ENCODE assay signal across 9 mouse cellular contexts in genomic region chr11:97040301-97041021, GRCm38 (mm10). TPM values are rescaled to one million over a fixed set of nuclear protein-coding genes. Genes with fewer than 3 reads are reported as not detected.
A peak's percentile ranks its signal among the peaks of the same experiment; 100 is the strongest.
DNase-seq lines count a peak whose midpoint lies in the region; ATAC-seq lines count a peak whose summit lies in the region.
"Had no signal": no experiment of that assay in that cellular context is flagged by ENCODE, and none has a peak within 500 bp of the region (broad histone marks: within the 10 kb centered on the region; RNA-seq: fewer than 3 reads in every experiment).

No protein-coding gene starts in this region.

- no peaks in the 10 kb centered on the region for H3K9me3 ChIP-seq in kidney, embryonic 16.5 days (ENCODE audit: low read length)
- no peaks in the 10 kb centered on the region for H3K9me3 ChIP-seq in embryonic facial prominence, embryonic 13.5 days
- no peaks in the 10 kb centered on the region for H3K9me3 ChIP-seq in intestine, embryonic 16.5 days (ENCODE audit: control insufficient read depth, low read length)
- no peaks in the 10 kb centered on the region for H3K9me3 ChIP-seq in neural tube, embryonic 12.5 days

- peaks cover 16% of the 10 kb centered on the region for H3K4me1 ChIP-seq in kidney, embryonic 16.5 days (ENCODE audit: insufficient read depth, low read length)
- peaks cover 9% of the 10 kb centered on the region for H3K4me1 ChIP-seq in embryonic facial prominence, embryonic 13.5 days
- H3K4me1 ChIP-seq in intestine, embryonic 16.5 days (ENCODE audit: control insufficient read depth, insufficient read depth, low read length), result peaks cover 7% of the 10 kb centered on the region
- H3K4me1 ChIP-seq in neural tube, embryonic 12.5 days, result peaks cover 8% of the 10 kb centered on the region

- no peak for DNase-seq in kidney, adult 8-10 months
- no peak for DNase-seq in spleen, postnatal 14 days (ENCODE audit: low spot score in 2 of 2)
- DNase-seq in frontal cortex, adult 2 months (ENCODE audit: extremely low spot score in 1 of 2, low spot score in 1 of 2), result no peak

- WGBS in kidney, embryonic 16.5 days, result 38% methylated on average over 12 of the region's 12 CpGs
- WGBS in embryonic facial prominence, embryonic 13.5 days, result 49% methylated on average over 12 of the region's 12 CpGs
- WGBS in intestine, embryonic 16.5 days, result 41% methylated on average over 12 of the region's 12 CpGs
- 54% methylated on average over 12 of the region's 12 CpGs for WGBS in neural tube, embryonic 12.5 days

- peak overlapping the region; percentile 74 for H3K4me2 ChIP-seq in kidney, embryonic 16.5 days (replicated peaks; ENCODE audit: low read depth, low read length)
- peak overlapping the region; percentile 70 for H3K4me2 ChIP-seq in embryonic facial prominence, embryonic 13.5 days
- H3K4me2 ChIP-seq in intestine, embryonic 16.5 days (ENCODE audit: low read depth, low read length), result peak overlapping the region; percentile 89
- H3K4me2 ChIP-seq in neural tube, embryonic 12.5 days (replicated peaks), result peak overlapping the region; percentile 77

- H3K9ac ChIP-seq in kidney, embryonic 16.5 days (replicated peaks; ENCODE audit: low read length), result peak overlapping the region; percentile 47; the same call in 1 of the 2 replicates
- H3K9ac ChIP-seq in embryonic facial prominence, embryonic 13.5 days, result peak overlapping the region; percentile 67; the same call in 1 of the 2 replicates
- peak overlapping the region; percentile 43; the same call in 1 of the 2 replicates for H3K9ac ChIP-seq in intestine, embryonic 16.5 days (ENCODE audit: low read depth, low read length)
- no peak overlapping the region for H3K9ac ChIP-seq in neural tube, embryonic 12.5 days

- no peak overlapping the region for H3K27ac ChIP-seq in kidney, embryonic 16.5 days (ENCODE audit: low read length)
- no peak overlapping the region for H3K27ac ChIP-seq in embryonic facial prominence, embryonic 13.5 days
- no peak overlapping the region for H3K27ac ChIP-seq in intestine, embryonic 16.5 days (ENCODE audit: low read length)
- no peak overlapping the region for H3K27ac ChIP-seq in neural tube, embryonic 12.5 days

- peaks cover 11% of the 10 kb centered on the region; the same call in 1 of the 2 replicates for H3K36me3 ChIP-seq in kidney, embryonic 16.5 days (ENCODE audit: insufficient read depth, low read length)
- H3K36me3 ChIP-seq in embryonic facial prominence, embryonic 13.5 days, result peaks cover 24% of the 10 kb centered on the region
- no peaks in the 10 kb centered on the region for H3K36me3 ChIP-seq in intestine, embryonic 16.5 days (ENCODE audit: control insufficient read depth, insufficient read depth, low read length)
- peaks cover 9% of the 10 kb centered on the region; the same call in 1 of the 2 replicates for H3K36me3 ChIP-seq in neural tube, embryonic 12.5 days

- ATAC-seq in kidney, embryonic 16.5 days (ENCODE audit: low FRiP score, low TSS enrichment), result peak; percentile 21; the same call in 1 of the 2 replicates
- ATAC-seq in embryonic facial prominence, embryonic 13.5 days (ENCODE audit: insufficient number of reproducible peaks, insufficient read depth, low FRiP score, low TSS enrichment, low read depth), result no peak
- 0 out of 2 replicates have a peak, but pooled peaks have one; percentile 6 for ATAC-seq in intestine, embryonic 16.5 days
- ATAC-seq in neural tube, embryonic 12.5 days (ENCODE audit: low FRiP score, low read depth), result no peak
- ATAC-seq in CD4-positive, CD25-positive, alpha-beta regulatory T cell, adult 4 months, result no peak

- H3K27me3 ChIP-seq in kidney, embryonic 16.5 days (ENCODE audit: insufficient read depth, low read length), result no peaks in the 10 kb centered on the region
- no peaks in the 10 kb centered on the region for H3K27me3 ChIP-seq in embryonic facial prominence, embryonic 13.5 days
- H3K27me3 ChIP-seq in intestine, embryonic 16.5 days (replicated peaks; ENCODE audit: control insufficient read depth, insufficient read depth, low read length), result no peaks in the 10 kb centered on the region
- no peaks in the 10 kb centered on the region for H3K27me3 ChIP-seq in neural tube, embryonic 12.5 days (replicated peaks)

- peak overlapping the region; percentile 78 for H3K4me3 ChIP-seq in kidney, embryonic 16.5 days (ENCODE audit: low read length)
- H3K4me3 ChIP-seq in embryonic facial prominence, embryonic 13.5 days, result peak overlapping the region; percentile 82
- peak overlapping the region; percentile 90 for H3K4me3 ChIP-seq in intestine, embryonic 16.5 days (ENCODE audit: low read length)
- H3K4me3 ChIP-seq in neural tube, embryonic 12.5 days, result peak overlapping the region; percentile 76

RNA-seq across cellular contexts. Expression of gene Lrrc46, which starts 0.7 kb away (rescaled TPM):
- 1.3 and 1.5 TPM in 2 replicates for polyA plus RNA-seq in kidney, embryonic 16.5 days (2015; fragmentation: Nextera tagmentation; extraction: Ambion mirVana)
- polyA plus RNA-seq in embryonic facial prominence, embryonic 13.5 days (2015; fragmentation: Nextera tagmentation; extraction: Ambion mirVana), result 0.72 and 1.5 TPM in 2 replicates
- 0.29 and 0.37 TPM in 2 replicates for polyA plus RNA-seq in intestine, embryonic 16.5 days (2015; fragmentation: Nextera tagmentation; extraction: Ambion mirVana)
- polyA plus RNA-seq in neural tube, embryonic 12.5 days (2016; fragmentation: Nextera tagmentation; extraction: Ambion mirVana), result 2.2 and 2.9 TPM in 2 replicates
- polyA plus RNA-seq in frontal cortex, adult 2 months (2012; rRNA removed), result 0.82 TPM in 2 replicates
- polyA plus RNA-seq in CD4-positive, CD25-positive, alpha-beta regulatory T cell, adult 4 months (2017; shearing (Covaris generic)), result not detected
- polyA plus RNA-seq: spleen, adult 2 months had no signal

RNA-seq across cellular contexts. Expression of gene Mrpl10, which starts 0.9 kb away (rescaled TPM):
- 92.9 and 98.8 TPM in 2 replicates for polyA plus RNA-seq in kidney, embryonic 16.5 days (2015; fragmentation: Nextera tagmentation; extraction: Ambion mirVana)
- 82.0 and 82.7 TPM in 2 replicates for polyA plus RNA-seq in embryonic facial prominence, embryonic 13.5 days (2015; fragmentation: Nextera tagmentation; extraction: Ambion mirVana)
- polyA plus RNA-seq in intestine, embryonic 16.5 days (2015; fragmentation: Nextera tagmentation; extraction: Ambion mirVana), result 85.4 and 93.0 TPM in 2 replicates
- polyA plus RNA-seq in neural tube, embryonic 12.5 days (2016; fragmentation: Nextera tagmentation; extraction: Ambion mirVana), result 66.9 and 68.3 TPM in 2 replicates
- polyA plus RNA-seq in frontal cortex, adult 2 months (2012; rRNA removed), result 60.2 and 66.3 TPM in 2 replicates
- 10 to 100 TPM; 60.9 to 82.9 TPM for polyA plus RNA-seq in CD4-positive, CD25-positive, alpha-beta regulatory T cell, adult 4 months (2017; shearing (Covaris generic))

RNA-seq across cellular contexts. Expression of gene Osbpl7, which starts 10.0 kb away (rescaled TPM):
- 10.2 and 10.4 TPM in 2 replicates for polyA plus RNA-seq in kidney, embryonic 16.5 days (2015; fragmentation: Nextera tagmentation; extraction: Ambion mirVana)
- 11.1 and 12.2 TPM in 2 replicates for polyA plus RNA-seq in embryonic facial prominence, embryonic 13.5 days (2015; fragmentation: Nextera tagmentation; extraction: Ambion mirVana)
- 12.4 and 12.6 TPM in 2 replicates for polyA plus RNA-seq in intestine, embryonic 16.5 days (2015; fragmentation: Nextera tagmentation; extraction: Ambion mirVana)
- polyA plus RNA-seq in neural tube, embryonic 12.5 days (2016; fragmentation: Nextera tagmentation; extraction: Ambion mirVana), result 11.1 and 11.4 TPM in 2 replicates
- 11.2 and 14.0 TPM in 2 replicates for polyA plus RNA-seq in frontal cortex, adult 2 months (2012; rRNA removed)
- polyA plus RNA-seq in CD4-positive, CD25-positive, alpha-beta regulatory T cell, adult 4 months (2017; shearing (Covaris generic)), result 10 to 100 TPM; 24.9 to 46.4 TPM

RNA-seq across cellular contexts. Expression of gene Scrn2, which starts 10.7 kb away (rescaled TPM):
- 45.7 and 50.9 TPM in 2 replicates for polyA plus RNA-seq in kidney, embryonic 16.5 days (2015; fragmentation: Nextera tagmentation; extraction: Ambion mirVana)
- 25.0 and 30.6 TPM in 2 replicates for polyA plus RNA-seq in embryonic facial prominence, embryonic 13.5 days (2015; fragmentation: Nextera tagmentation; extraction: Ambion mirVana)
- polyA plus RNA-seq in intestine, embryonic 16.5 days (2015; fragmentation: Nextera tagmentation; extraction: Ambion mirVana), result 25.5 and 26.9 TPM in 2 replicates
- 19.8 and 21.9 TPM in 2 replicates for polyA plus RNA-seq in neural tube, embryonic 12.5 days (2016; fragmentation: Nextera tagmentation; extraction: Ambion mirVana)
- polyA plus RNA-seq in frontal cortex, adult 2 months (2012; rRNA removed), result 6.1 and 6.3 TPM in 2 replicates
- polyA plus RNA-seq in CD4-positive, CD25-positive, alpha-beta regulatory T cell, adult 4 months (2017; shearing (Covaris generic)), result 10 to 100 TPM in 1 of 2 experiments, 1 to 10 TPM in 1; 7.3 to 14.8 TPM

RNA-seq across cellular contexts. Expression of gene Sp6, which starts 27.3 kb away (rescaled TPM):
- polyA plus RNA-seq in kidney, embryonic 16.5 days (2015; fragmentation: Nextera tagmentation; extraction: Ambion mirVana), result 1.6 and 2.0 TPM in 2 replicates
- 2.1 and 3.3 TPM in 2 replicates for polyA plus RNA-seq in embryonic facial prominence, embryonic 13.5 days (2015; fragmentation: Nextera tagmentation; extraction: Ambion mirVana)
- not detected in 2 replicates for polyA plus RNA-seq in intestine, embryonic 16.5 days (2015; fragmentation: Nextera tagmentation; extraction: Ambion mirVana)
- polyA plus RNA-seq in neural tube, embryonic 12.5 days (2016; fragmentation: Nextera tagmentation; extraction: Ambion mirVana), result 0.23 and 0.34 TPM in 2 replicates
- polyA plus RNA-seq in frontal cortex, adult 2 months (2012; rRNA removed), result 0.50 and 0.62 TPM in 2 replicates
- polyA plus RNA-seq in CD4-positive, CD25-positive, alpha-beta regulatory T cell, adult 4 months (2017; shearing (Covaris generic)), result 1 to 10 TPM; 1.7 to 3.0 TPM

Comparison
In these comparisons a context has a peak if more than half of its experiments do, and no peak if none do; other contexts are left out.
1. ATAC-seq: peak in kidney, embryonic 16.5 days (single experiment) and intestine, embryonic 16.5 days (single experiment); none in embryonic facial prominence, embryonic 13.5 days (single experiment), neural tube, embryonic 12.5 days (single experiment) and CD4-positive, CD25-positive, alpha-beta regulatory T cell, adult 4 months (single experiment).
2. Peak in every context shown above with its lines, with median percentiles within 50 percentile points of each other: H3K4me2 ChIP-seq and H3K4me3 ChIP-seq.